Comparison of ENCODE assay signal across 7 mouse cellular contexts in the genomic region with DNA sequence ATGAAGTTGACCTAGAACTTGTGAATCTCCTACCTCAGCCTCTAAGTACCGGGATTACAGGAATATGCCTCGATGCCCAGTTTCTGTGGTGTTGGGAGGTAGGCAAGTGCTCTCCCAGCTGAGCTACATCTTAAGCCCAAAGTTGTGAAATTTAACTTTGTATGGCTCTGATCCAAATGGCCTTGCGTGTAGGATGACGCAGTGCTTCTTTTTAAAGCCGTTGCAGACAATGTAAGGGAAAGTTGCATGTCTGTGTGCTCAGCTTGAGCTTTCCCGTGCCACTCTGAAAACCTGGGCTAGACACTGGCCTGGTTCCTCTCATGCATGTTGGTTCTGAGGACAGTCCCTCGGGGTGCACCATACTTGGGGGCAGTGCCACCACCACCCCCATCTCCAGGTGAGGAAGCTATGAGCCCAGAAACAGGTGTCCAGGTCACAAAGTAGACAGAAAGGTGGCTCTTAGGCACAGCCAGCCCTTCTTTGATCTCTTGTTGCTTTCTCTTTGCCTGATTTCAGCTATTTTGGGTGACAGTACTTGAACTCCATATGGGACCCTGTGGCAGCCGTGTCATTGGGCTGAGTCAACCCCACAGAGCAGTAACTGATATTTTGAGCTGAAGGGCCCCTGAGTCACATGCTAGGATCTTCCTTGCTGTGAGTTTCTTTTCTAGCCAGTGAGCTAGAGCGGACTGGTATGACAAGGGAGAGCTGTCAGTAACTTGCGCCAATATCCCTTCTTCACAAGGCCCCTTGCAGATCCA. TPM values are rescaled to one million over a fixed set of nuclear protein-coding genes. Genes with fewer than 3 reads are reported as not detected.
A peak's percentile ranks its signal among the peaks of the same experiment; 100 is the strongest.
DNase-seq lines count a peak whose midpoint lies in the region; ATAC-seq and TF ChIP-seq lines count a peak whose summit lies in the region.

No protein-coding gene starts in this region.

- no peak for ATAC-seq in neural tube, embryonic 11.5 days (ENCODE audit: insufficient read depth, low FRiP score, low TSS enrichment)
- 0 out of 2 replicates have a peak, but pooled peaks have one; percentile 2 for ATAC-seq in midbrain, postnatal 0 days (ENCODE audit: low FRiP score)

- 0 out of 2 replicates have a peak overlapping the region, but pooled peaks have one; percentile 24 for H3K27ac ChIP-seq in neural tube, embryonic 11.5 days (ENCODE audit: low read depth, low read length)
- H3K27ac ChIP-seq in midbrain, postnatal 0 days (ENCODE audit: low read depth, low read length), result peak overlapping the region; percentile 71; the same call in 1 of the 2 replicates

- no peak overlapping the region for H3K4me3 ChIP-seq in neural tube, embryonic 11.5 days (ENCODE audit: low read depth, low read length)
- H3K4me3 ChIP-seq in midbrain, postnatal 0 days (ENCODE audit: low read depth, low read length), result no peak overlapping the region

- 82% methylated on average over 10 of the region's 10 CpGs for WGBS in neural tube, embryonic 11.5 days
- 75% methylated on average over 10 of the region's 10 CpGs for WGBS in midbrain, postnatal 0 days

- no peak for TF ChIP-seq CTCF in midbrain, postnatal 0 days (IDR thresholded peaks at IDR 0.05)

- H3K9me3 ChIP-seq in neural tube, embryonic 11.5 days (ENCODE audit: control insufficient read depth, low read length), result no peaks in the 10 kb centered on the region
- H3K9me3 ChIP-seq in midbrain, postnatal 0 days (ENCODE audit: low read length), result no peaks in the 10 kb centered on the region

- peaks cover 25% of the 10 kb centered on the region for H3K4me1 ChIP-seq in neural tube, embryonic 11.5 days (ENCODE audit: control insufficient read depth, insufficient read depth, low read length)
- H3K4me1 ChIP-seq in midbrain, postnatal 0 days (ENCODE audit: insufficient read depth, low read length), result peaks cover 23% of the 10 kb centered on the region

- no peaks in the 10 kb centered on the region for H3K27me3 ChIP-seq in neural tube, embryonic 11.5 days (ENCODE audit: control insufficient read depth, insufficient read depth, low read length)
- no peaks in the 10 kb centered on the region for H3K27me3 ChIP-seq in midbrain, postnatal 0 days (ENCODE audit: insufficient read depth, low read length)

- DNase-seq in neural tube, embryonic 11.5 days (ENCODE audit: low spot score), result no peak
- DNase-seq in neural tube, embryonic 10.5 days (ENCODE audit: extremely low spot score, low spot score), result no peak
- DNase-seq in brain, adult 2 months (ENCODE audit: low read depth, low spot score), result peak; percentile 71
- peak; percentile 76 for DNase-seq in induced T-regulatory cell, adult 2 months (ENCODE audit: low read depth)
- no peak for DNase-seq in midbrain, postnatal 0 days (ENCODE audit: low spot score)
- no peak for DNase-seq in urinary bladder, postnatal 36 days (ENCODE audit: low spot score in 2 of 2)
- no peak for DNase-seq in spleen, postnatal 4 days (ENCODE audit: low spot score in 2 of 2)

- no peaks in the 10 kb centered on the region for H3K36me3 ChIP-seq in neural tube, embryonic 11.5 days (ENCODE audit: control insufficient read depth, insufficient read depth, low read length)
- H3K36me3 ChIP-seq in midbrain, postnatal 0 days (ENCODE audit: insufficient read depth, low read length), result no peaks in the 10 kb centered on the region; the same call in 1 of the 2 replicates

- no peak overlapping the region for H3K4me2 ChIP-seq in neural tube, embryonic 11.5 days (ENCODE audit: low read depth)
- no peak overlapping the region for H3K4me2 ChIP-seq in midbrain, postnatal 0 days (ENCODE audit: low read depth, low read length, poor library complexity, severe bottlenecking)

- no peak overlapping the region for H3K9ac ChIP-seq in neural tube, embryonic 11.5 days (ENCODE audit: low read length)
- H3K9ac ChIP-seq in midbrain, postnatal 0 days (replicated peaks; ENCODE audit: low read length, poor library complexity, severe bottlenecking), result no peak overlapping the region

RNA-seq across cellular contexts. Expression of a gene that starts 6.0 kb away (rescaled TPM):
- polyA plus RNA-seq in neural tube, embryonic 11.5 days (2014; fragmentation: Nextera tagmentation; extraction: Ambion mirVana), result 32.5 and 32.8 TPM in 2 replicates
- 18.0 and 21.2 TPM in 2 replicates for total RNA-seq in midbrain, postnatal 0 days (2014; rRNA removed)
- 16.9 and 17.4 TPM in 2 replicates for polyA plus RNA-seq in midbrain, postnatal 0 days (2015; fragmentation: Nextera tagmentation; extraction: Ambion mirVana)

RNA-seq across cellular contexts. Expression of a gene that starts 13.4 kb away (rescaled TPM):
- polyA plus RNA-seq in neural tube, embryonic 11.5 days (2014; fragmentation: Nextera tagmentation; extraction: Ambion mirVana), result 39.5 and 42.6 TPM in 2 replicates
- 27.0 and 28.6 TPM in 2 replicates for total RNA-seq in midbrain, postnatal 0 days (2014; rRNA removed)
- 47.7 and 49.3 TPM in 2 replicates for polyA plus RNA-seq in midbrain, postnatal 0 days (2015; fragmentation: Nextera tagmentation; extraction: Ambion mirVana)

RNA-seq across cellular contexts. Expression of a gene that starts 37.8 kb away (rescaled TPM):
- 42.5 and 43.4 TPM in 2 replicates for polyA plus RNA-seq in neural tube, embryonic 11.5 days (2014; fragmentation: Nextera tagmentation; extraction: Ambion mirVana)
- total RNA-seq in midbrain, postnatal 0 days (2014; rRNA removed), result 8.5 and 12.3 TPM in 2 replicates
- polyA plus RNA-seq in midbrain, postnatal 0 days (2015; fragmentation: Nextera tagmentation; extraction: Ambion mirVana), result 9.1 and 10.6 TPM in 2 replicates

RNA-seq across cellular contexts. Expression of a gene that starts 51.4 kb away (rescaled TPM):
- polyA plus RNA-seq in neural tube, embryonic 11.5 days (2014; fragmentation: Nextera tagmentation; extraction: Ambion mirVana), result 21.4 and 23.0 TPM in 2 replicates
- 19.1 and 34.3 TPM in 2 replicates for total RNA-seq in midbrain, postnatal 0 days (2014; rRNA removed)
- polyA plus RNA-seq in midbrain, postnatal 0 days (2015; fragmentation: Nextera tagmentation; extraction: Ambion mirVana), result 47.7 and 50.2 TPM in 2 replicates

RNA-seq across cellular contexts. Expression of a gene that starts 53.5 kb away (rescaled TPM):
- polyA plus RNA-seq in neural tube, embryonic 11.5 days (2014; fragmentation: Nextera tagmentation; extraction: Ambion mirVana), result 2.1 and 2.6 TPM in 2 replicates
- 0.19 and 2.7 TPM in 2 replicates for total RNA-seq in midbrain, postnatal 0 days (2014; rRNA removed)
- polyA plus RNA-seq in midbrain, postnatal 0 days (2015; fragmentation: Nextera tagmentation; extraction: Ambion mirVana), result 2.6 and 2.9 TPM in 2 replicates

Comparison
In these comparisons a context has a peak if more than half of its experiments do, and no peak if none do; other contexts are left out.
1. DNase-seq: peak in brain, adult 2 months (single experiment) and induced T-regulatory cell, adult 2 months (single experiment); none in neural tube, embryonic 11.5 days (single experiment), neural tube, embryonic 10.5 days (single experiment), midbrain, postnatal 0 days (single experiment), urinary bladder, postnatal 36 days (0 of 2) and spleen, postnatal 4 days (0 of 2).